ENCODE assay signal across 9 mouse cellular contexts in the genomic region with DNA sequence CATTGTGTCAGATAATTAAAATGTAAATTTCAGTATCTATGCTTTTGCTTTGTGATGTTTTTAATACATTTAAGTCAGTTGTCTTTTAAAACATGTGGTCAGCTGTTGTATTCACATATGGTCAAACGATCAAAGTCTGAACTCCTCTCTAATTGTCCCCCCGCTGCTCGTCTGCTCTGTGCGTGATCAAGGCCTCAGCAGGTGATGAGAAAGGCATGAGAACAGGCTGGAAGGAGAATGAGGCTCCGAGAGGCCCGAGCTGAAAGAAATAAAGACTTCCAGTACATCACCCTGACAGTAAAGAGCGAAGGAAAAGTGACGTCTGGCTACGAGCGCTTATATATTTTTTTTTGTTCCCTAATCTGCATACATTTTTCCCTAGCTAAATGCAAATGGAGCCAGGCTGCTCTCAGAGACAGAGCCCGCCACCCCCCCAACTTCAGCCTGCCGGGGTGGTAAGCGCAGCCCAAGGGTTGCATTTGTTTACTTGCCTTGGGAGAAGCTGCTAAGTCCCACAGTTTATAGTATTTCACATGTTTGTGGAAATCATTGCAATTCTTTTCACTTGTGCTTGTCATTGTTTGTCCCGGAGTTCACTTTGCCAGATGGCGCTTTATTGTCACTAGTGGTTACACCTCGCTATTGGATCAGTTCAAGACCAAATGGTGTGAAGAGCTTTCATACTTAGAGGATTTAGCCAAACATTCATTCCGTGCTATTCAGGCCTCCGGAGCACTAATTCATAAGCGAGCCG.
DNase-seq lines count a peak whose midpoint lies in the region; ATAC-seq lines count a peak whose summit lies in the region.
"Had no signal": no experiment of that assay in that cellular context is flagged by ENCODE, and none has a peak within 500 bp of the region (broad histone marks: within the 10 kb centered on the region; RNA-seq: fewer than 3 reads in every experiment).

No protein-coding gene starts in this region.

- peak; percentile 2 for DNase-seq in layer of hippocampus, adult 11-12 months (ENCODE audit: low spot score)
- DNase-seq in layer of hippocampus, postnatal 10 days (ENCODE audit: low spot score in 2 of 2), result no peak
- no peak for DNase-seq in urinary bladder, postnatal 4 days (ENCODE audit: low spot score in 2 of 2)
- DNase-seq: layer of hippocampus, adult 9-11 months had no signal

- H3K36me3 ChIP-seq in embryonic facial prominence, embryonic 15.5 days, result no peaks in the 10 kb centered on the region
- no peaks in the 10 kb centered on the region for H3K36me3 ChIP-seq in limb, embryonic 13.5 days
- no peaks in the 10 kb centered on the region for H3K36me3 ChIP-seq in stomach, embryonic 15.5 days

- 22% methylated on average over 20 of the region's 20 CpGs for WGBS in embryonic facial prominence, embryonic 15.5 days
- 19% methylated on average over 20 of the region's 20 CpGs for WGBS in limb, embryonic 13.5 days
- 25% methylated on average over 20 of the region's 20 CpGs for WGBS in stomach, embryonic 15.5 days

- no peaks in the 10 kb centered on the region for H3K9me3 ChIP-seq in embryonic facial prominence, embryonic 15.5 days (replicated peaks)
- H3K9me3 ChIP-seq in limb, embryonic 13.5 days, result no peaks in the 10 kb centered on the region
- no peaks in the 10 kb centered on the region for H3K9me3 ChIP-seq in stomach, embryonic 15.5 days

- peak overlapping the region; percentile 27 for H3K4me2 ChIP-seq in embryonic facial prominence, embryonic 15.5 days (replicated peaks)
- H3K4me2 ChIP-seq in limb, embryonic 13.5 days (replicated peaks), result peak overlapping the region; percentile 50
- H3K4me2 ChIP-seq in stomach, embryonic 15.5 days, result peak overlapping the region; percentile 36; the same call in 1 of the 2 replicates

- ATAC-seq in embryonic facial prominence, embryonic 15.5 days (ENCODE audit: insufficient number of reproducible peaks, low FRiP score, low TSS enrichment, low read depth), result no peak
- no peak for ATAC-seq in limb, embryonic 13.5 days (ENCODE audit: low FRiP score, low read depth)
- ATAC-seq in stomach, embryonic 15.5 days (ENCODE audit: insufficient read depth, low FRiP score, low read depth), result no peak
- no peak for ATAC-seq in inflammation-experienced regulatory T-cells, adult 6 months
- ATAC-seq in erythroblast, adult 5-6 weeks (replicated peaks; ENCODE audit: low FRiP score, poor library complexity, severe bottlenecking), result no peak

- no peak overlapping the region for H3K9ac ChIP-seq in embryonic facial prominence, embryonic 15.5 days
- no peak overlapping the region for H3K9ac ChIP-seq in limb, embryonic 13.5 days
- no peak overlapping the region for H3K9ac ChIP-seq in stomach, embryonic 15.5 days

- no peaks in the 10 kb centered on the region for H3K27me3 ChIP-seq in embryonic facial prominence, embryonic 15.5 days
- H3K27me3 ChIP-seq in limb, embryonic 13.5 days, result peaks cover 4% of the 10 kb centered on the region; the same call in 1 of the 2 replicates
- H3K27me3 ChIP-seq in stomach, embryonic 15.5 days (replicated peaks), result no peaks in the 10 kb centered on the region

- no peak overlapping the region for H3K27ac ChIP-seq in embryonic facial prominence, embryonic 15.5 days (replicated peaks)
- no peak overlapping the region for H3K27ac ChIP-seq in limb, embryonic 13.5 days
- no peak overlapping the region for H3K27ac ChIP-seq in stomach, embryonic 15.5 days

- H3K4me3 ChIP-seq in embryonic facial prominence, embryonic 15.5 days (replicated peaks), result peak overlapping the region; percentile 13
- H3K4me3 ChIP-seq in limb, embryonic 13.5 days, result no peak overlapping the region
- H3K4me3 ChIP-seq in stomach, embryonic 15.5 days (replicated peaks), result no peak overlapping the region

- no peaks in the 10 kb centered on the region for H3K4me1 ChIP-seq in embryonic facial prominence, embryonic 15.5 days
- no peaks in the 10 kb centered on the region for H3K4me1 ChIP-seq in limb, embryonic 13.5 days
- H3K4me1 ChIP-seq in stomach, embryonic 15.5 days, result no peaks in the 10 kb centered on the region
